ENCODE assay signal across 19 mouse cellular contexts in the genomic region with DNA sequence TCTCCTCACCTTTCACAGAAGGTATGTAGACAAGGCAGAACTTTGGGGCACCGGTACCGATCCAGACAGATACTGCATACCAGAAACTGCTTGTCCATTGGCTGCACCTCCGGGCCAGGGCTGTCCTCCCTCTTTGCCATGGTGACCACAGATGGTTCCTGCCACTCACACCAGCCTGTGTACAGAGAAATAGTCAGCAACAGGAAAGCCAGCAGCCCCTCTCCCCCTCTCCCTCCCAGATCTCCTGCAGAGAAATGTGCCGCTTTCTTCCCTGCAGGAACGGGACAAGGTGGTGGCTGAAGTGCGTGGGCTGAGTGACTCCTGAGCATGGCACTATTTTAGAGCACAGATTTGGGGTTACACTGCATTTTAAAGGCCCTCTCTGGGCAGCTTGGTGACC. TPM values are rescaled to one million over a fixed set of nuclear protein-coding genes. Genes with fewer than 3 reads are reported as not detected.
A peak's percentile ranks its signal among the peaks of the same experiment; 100 is the strongest.
DNase-seq lines count a peak whose midpoint lies in the region; ATAC-seq and TF ChIP-seq lines count a peak whose summit lies in the region.
"Had no signal": no experiment of that assay in that cellular context is flagged by ENCODE, and none has a peak within 500 bp of the region (broad histone marks: within the 10 kb centered on the region; RNA-seq: fewer than 3 reads in every experiment).

No protein-coding gene starts in this region.

- H3K4me1 ChIP-seq in intestine, postnatal 0 days (replicated peaks; ENCODE audit: control insufficient read depth, insufficient read depth, low read length): no peaks in the 10 kb centered on the region
- peaks cover 12% of the 10 kb centered on the region for H3K4me1 ChIP-seq in intestine, embryonic 16.5 days (ENCODE audit: control insufficient read depth, insufficient read depth, low read length)
- peaks cover 13% of the 10 kb centered on the region for H3K4me1 ChIP-seq in hindbrain, embryonic 16.5 days (ENCODE audit: control insufficient read depth, insufficient read depth, low read depth, low read length)
- H3K4me1 ChIP-seq: limb, embryonic 12.5 days; liver, embryonic 13.5 days had no signal

- peak; percentile 69 for DNase-seq in cerebellum, adult 11 months
- peak; percentile 88 for DNase-seq in cerebellum, adult 9-11 months
- DNase-seq in lung, postnatal 10 days: peak; percentile 73
- DNase-seq: adrenal gland, postnatal 10 days; B cell, adult 2 months; gastrocnemius, postnatal 36 days; liver, embryonic 13.5 days; midbrain, embryonic 14.5 days; thymus, adult 2 months had no signal

- WGBS in intestine, postnatal 0 days: 88% methylated on average over 6 of the region's 6 CpGs
- WGBS in intestine, embryonic 16.5 days: 83% methylated on average over 6 of the region's 6 CpGs
- WGBS in hindbrain, embryonic 16.5 days: 82% methylated on average over 6 of the region's 6 CpGs

- no peaks in the 10 kb centered on the region for H3K9me3 ChIP-seq in intestine, postnatal 0 days (ENCODE audit: control insufficient read depth)
- H3K9me3 ChIP-seq in intestine, embryonic 16.5 days (ENCODE audit: control insufficient read depth, low read length): no peaks in the 10 kb centered on the region
- no peaks in the 10 kb centered on the region for H3K9me3 ChIP-seq in hindbrain, embryonic 16.5 days (ENCODE audit: control insufficient read depth, low read length)
- H3K9me3 ChIP-seq: embryonic facial prominence, embryonic 15.5 days; forebrain, embryonic 12.5 days; heart, embryonic 10.5 days; hindbrain, embryonic 15.5 days; limb, embryonic 12.5 days; liver, embryonic 13.5 days had no signal

- H3K4me3 ChIP-seq in intestine, postnatal 0 days (ENCODE audit: low read depth, low read length): no peak overlapping the region
- H3K4me3 ChIP-seq in intestine, embryonic 16.5 days (ENCODE audit: low read length): no peak overlapping the region
- no peak overlapping the region for H3K4me3 ChIP-seq in hindbrain, embryonic 16.5 days (ENCODE audit: low read length)
- H3K4me3 ChIP-seq: embryonic facial prominence, embryonic 15.5 days; forebrain, embryonic 12.5 days; heart, embryonic 10.5 days; hindbrain, embryonic 15.5 days; left cerebral cortex, adult 2 months; limb, embryonic 12.5 days; liver, embryonic 13.5 days had no signal

- no peak overlapping the region for H3K27ac ChIP-seq in intestine, postnatal 0 days (ENCODE audit: low read depth, low read length)
- H3K27ac ChIP-seq in intestine, embryonic 16.5 days (ENCODE audit: low read length): no peak overlapping the region
- no peak overlapping the region for H3K27ac ChIP-seq in hindbrain, embryonic 16.5 days (ENCODE audit: low read depth, low read length)
- H3K27ac ChIP-seq: embryonic facial prominence, embryonic 15.5 days; forebrain, embryonic 12.5 days; heart, embryonic 10.5 days; hindbrain, embryonic 15.5 days; left cerebral cortex, adult 2 months; limb, embryonic 12.5 days; liver, embryonic 13.5 days had no signal

- H3K27me3 ChIP-seq in intestine, postnatal 0 days (replicated peaks; ENCODE audit: control insufficient read depth, insufficient read depth, low read length): no peaks in the 10 kb centered on the region
- H3K27me3 ChIP-seq in intestine, embryonic 16.5 days (replicated peaks; ENCODE audit: control insufficient read depth, insufficient read depth, low read length): no peaks in the 10 kb centered on the region
- H3K27me3 ChIP-seq in hindbrain, embryonic 16.5 days (replicated peaks; ENCODE audit: control insufficient read depth, insufficient read depth, low read length): no peaks in the 10 kb centered on the region
- H3K27me3 ChIP-seq: embryonic facial prominence, embryonic 15.5 days; forebrain, embryonic 12.5 days; hindbrain, embryonic 15.5 days; limb, embryonic 12.5 days; liver, embryonic 13.5 days had no signal

- no peak overlapping the region for H3K9ac ChIP-seq in intestine, postnatal 0 days (ENCODE audit: low read depth, low read length)
- no peak overlapping the region for H3K9ac ChIP-seq in intestine, embryonic 16.5 days (ENCODE audit: low read depth, low read length)
- H3K9ac ChIP-seq in hindbrain, embryonic 16.5 days (ENCODE audit: low read depth, low read length): no peak overlapping the region
- H3K9ac ChIP-seq: embryonic facial prominence, embryonic 15.5 days; forebrain, embryonic 12.5 days; hindbrain, embryonic 15.5 days; limb, embryonic 12.5 days; liver, embryonic 13.5 days had no signal

- H3K36me3 ChIP-seq in intestine, postnatal 0 days (ENCODE audit: control insufficient read depth, insufficient read depth): peaks cover 21% of the 10 kb centered on the region
- H3K36me3 ChIP-seq in intestine, embryonic 16.5 days (ENCODE audit: control insufficient read depth, insufficient read depth, low read length): no peaks in the 10 kb centered on the region
- H3K36me3 ChIP-seq in hindbrain, embryonic 16.5 days (ENCODE audit: control insufficient read depth, insufficient read depth, low read length): peaks cover 24% of the 10 kb centered on the region
- H3K36me3 ChIP-seq: liver, embryonic 13.5 days had no signal

- no peak overlapping the region for H3K4me2 ChIP-seq in intestine, postnatal 0 days (replicated peaks; ENCODE audit: low read depth)
- no peak overlapping the region for H3K4me2 ChIP-seq in intestine, embryonic 16.5 days (ENCODE audit: low read depth, low read length)
- H3K4me2 ChIP-seq in hindbrain, embryonic 16.5 days (ENCODE audit: low read length): no peak overlapping the region
- H3K4me2 ChIP-seq: embryonic facial prominence, embryonic 15.5 days; forebrain, embryonic 12.5 days; hindbrain, embryonic 15.5 days; limb, embryonic 12.5 days; liver, embryonic 13.5 days had no signal

- TF ChIP-seq CTCF in intestine, postnatal 0 days (IDR thresholded peaks at IDR 0.05; ENCODE audit: low read depth): no peak

- ATAC-seq in intestine, postnatal 0 days: 0 out of 2 replicates have a peak, but pooled peaks have one; percentile 13
- no peak for ATAC-seq in intestine, embryonic 16.5 days
- ATAC-seq in inflammation-experienced regulatory T-cells, adult 6 months: no peak
- no peak for ATAC-seq in hindbrain, embryonic 16.5 days

RNA-seq across cellular contexts. Expression of a gene that starts 8.0 kb away (rescaled TPM):
- 7.4 and 9.0 TPM in 2 replicates for polyA plus RNA-seq in intestine, postnatal 0 days (2015; fragmentation: Nextera tagmentation; extraction: Ambion mirVana)
- polyA plus RNA-seq in intestine, embryonic 16.5 days (2015; fragmentation: Nextera tagmentation; extraction: Ambion mirVana): 18.0 and 19.1 TPM in 2 replicates
- 1 to 10 TPM in 2 of 3 experiments, under 1 TPM in 1; 0.70 to 5.4 (median 3.3) TPM for polyA plus RNA-seq in inflammation-experienced regulatory T-cells, adult 6 months (2017; shearing (Covaris generic))
- 108 and 119 TPM in 2 replicates for polyA plus RNA-seq in hindbrain, embryonic 16.5 days (2015; fragmentation: Nextera tagmentation; extraction: Ambion mirVana)

RNA-seq across cellular contexts. Expression of a gene that starts 14.5 kb away (rescaled TPM):
- 177 and 181 TPM in 2 replicates for polyA plus RNA-seq in intestine, postnatal 0 days (2015; fragmentation: Nextera tagmentation; extraction: Ambion mirVana)
- polyA plus RNA-seq in intestine, embryonic 16.5 days (2015; fragmentation: Nextera tagmentation; extraction: Ambion mirVana): 188 and 200 TPM in 2 replicates
- 100 to 1,000 TPM; 193 to 230 (median 222) TPM for polyA plus RNA-seq in inflammation-experienced regulatory T-cells, adult 6 months (2017; shearing (Covaris generic))
- polyA plus RNA-seq in hindbrain, embryonic 16.5 days (2015; fragmentation: Nextera tagmentation; extraction: Ambion mirVana): 145 and 159 TPM in 2 replicates

RNA-seq across cellular contexts. Expression of a gene that starts 14.8 kb away (rescaled TPM):
- polyA plus RNA-seq in intestine, postnatal 0 days (2015; fragmentation: Nextera tagmentation; extraction: Ambion mirVana): 39.9 and 41.9 TPM in 2 replicates
- polyA plus RNA-seq in intestine, embryonic 16.5 days (2015; fragmentation: Nextera tagmentation; extraction: Ambion mirVana): 69.9 and 74.7 TPM in 2 replicates
- 10 to 100 TPM; 10.3 to 12.8 (median 12.2) TPM for polyA plus RNA-seq in inflammation-experienced regulatory T-cells, adult 6 months (2017; shearing (Covaris generic))
- polyA plus RNA-seq in hindbrain, embryonic 16.5 days (2015; fragmentation: Nextera tagmentation; extraction: Ambion mirVana): 85.2 and 91.1 TPM in 2 replicates

RNA-seq across cellular contexts. Expression of a gene that starts 15.0 kb away (rescaled TPM):
- polyA plus RNA-seq in intestine, postnatal 0 days (2015; fragmentation: Nextera tagmentation; extraction: Ambion mirVana): 28.3 and 46.4 TPM in 2 replicates
- 27.7 and 34.6 TPM in 2 replicates for polyA plus RNA-seq in intestine, embryonic 16.5 days (2015; fragmentation: Nextera tagmentation; extraction: Ambion mirVana)
- polyA plus RNA-seq in inflammation-experienced regulatory T-cells, adult 6 months (2017; shearing (Covaris generic)): 10 to 100 TPM in 1 of 3 experiments, 1 to 10 TPM in 2; 4.9 to 13.7 (median 8.7) TPM
- polyA plus RNA-seq in hindbrain, embryonic 16.5 days (2015; fragmentation: Nextera tagmentation; extraction: Ambion mirVana): 7.9 and 9.7 TPM in 2 replicates

RNA-seq across cellular contexts. Expression of a gene that starts 25.2 kb away (rescaled TPM):
- polyA plus RNA-seq in intestine, postnatal 0 days (2015; fragmentation: Nextera tagmentation; extraction: Ambion mirVana): 0.09 and 0.51 TPM in 2 replicates
- polyA plus RNA-seq in intestine, embryonic 16.5 days (2015; fragmentation: Nextera tagmentation; extraction: Ambion mirVana): 0.59 and 1.1 TPM in 2 replicates
- polyA plus RNA-seq in inflammation-experienced regulatory T-cells, adult 6 months (2017; shearing (Covaris generic)): 1 to 10 TPM in 1 of 3 experiments, under 1 TPM in 2; 0.26 to 1.1 (median 0.46) TPM
- 1.5 and 1.6 TPM in 2 replicates for polyA plus RNA-seq in hindbrain, embryonic 16.5 days (2015; fragmentation: Nextera tagmentation; extraction: Ambion mirVana)
